Mouse (Mus musculus) left cerebral cortex, postnatal 10 days (tissue): ENCODE data around the gene Tbx21. TPM values are rescaled to one million over a fixed set of nuclear protein-coding genes. Genes with fewer than 3 reads are reported as not detected.

Experiments used
- DNase-seq, 2 experiments: peaks; one replicate each; pipeline ENCODE4 v3.0.0; 2021 to 2022; ENCODE audit warnings: low spot score in 2 of 2, mixed read lengths in 1 of 2; ENCODE audit errors: extremely low spot score in 1 of 2
- intact Hi-C: fragments of 180-260 bp; cut with DNase I; formaldehyde crosslinking; loops from one replicate; pipeline ENCODE4 v1.15.1; 2025
- microRNA-seq: library from miRNA; unstranded; fragments of <30 nt; microRNA quantifications from one replicate; pipeline ENCODE4 v1.2.0, GENCODE M21; 2022
- total RNA-seq, 2 experiments: library from RNA; stranded (reverse); gene quantifications; 2 replicates each; pipeline ENCODE4 v1.2.3; 2021

The Tbx21 gene
- total RNA-seq, 2 experiments from 2014 or later, result not detected

DNA sequence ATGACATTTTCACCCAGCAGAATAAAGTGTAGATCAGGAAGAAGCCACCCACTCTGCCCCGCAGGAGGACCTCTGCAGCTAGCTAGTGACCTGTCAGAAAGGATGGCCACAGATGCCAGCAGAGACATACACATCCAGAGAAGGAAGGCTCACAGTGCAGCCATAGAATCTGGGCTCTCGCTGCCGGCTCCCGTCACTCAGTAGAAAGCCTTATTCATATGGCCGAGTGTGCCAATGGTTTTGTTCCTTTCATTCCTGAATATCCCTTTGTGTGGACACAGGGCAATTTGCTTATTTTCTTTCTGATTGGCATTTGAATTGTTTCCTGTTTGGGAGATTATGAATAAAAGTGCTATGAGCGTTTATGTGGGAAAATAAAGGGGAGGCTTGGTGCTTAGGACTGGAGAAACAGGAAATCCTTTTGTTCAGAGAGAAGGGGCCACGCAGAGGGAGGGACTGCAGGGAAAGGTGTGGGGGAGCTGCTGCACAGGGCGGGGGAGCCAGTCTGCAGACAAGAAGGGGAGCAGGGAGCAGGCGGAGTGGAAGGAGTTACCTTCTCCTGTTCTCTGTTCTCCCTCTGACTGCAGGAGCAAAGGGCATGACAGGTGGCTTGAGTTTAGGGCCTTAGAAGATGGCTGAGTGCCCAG lies 51.7 kb downstream of the Tbx21 start:
- DNase-seq, result no peak

DNA sequence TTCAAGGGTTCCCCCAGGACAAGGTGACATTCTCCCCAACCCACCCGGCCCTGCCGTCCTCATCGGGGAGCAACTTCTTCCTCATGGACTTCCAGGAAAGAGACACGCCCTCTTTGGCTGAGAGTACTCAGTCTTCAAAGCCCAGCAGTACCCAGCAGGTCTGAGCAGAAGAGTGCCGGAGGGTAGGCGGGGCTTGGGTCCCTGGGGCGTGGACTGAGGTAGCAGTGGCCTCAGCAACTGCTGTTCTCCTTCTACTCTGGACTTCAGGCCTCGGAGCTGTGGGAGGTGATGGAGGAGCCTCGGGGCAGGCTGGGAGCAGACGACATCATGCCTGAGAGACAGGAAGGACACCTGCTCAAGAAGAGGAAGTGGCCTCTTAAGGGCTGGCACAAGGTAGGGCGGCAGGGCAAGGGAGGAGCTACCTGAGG lies 62.9 kb downstream of the Tbx21 start:
- no peak for DNase-seq
- intact Hi-C loops, result no loop called here

More for the DNA sequence above, 51.7 kb downstream of the Tbx21 start:
- intact Hi-C loops, result no loop called here

DNA sequence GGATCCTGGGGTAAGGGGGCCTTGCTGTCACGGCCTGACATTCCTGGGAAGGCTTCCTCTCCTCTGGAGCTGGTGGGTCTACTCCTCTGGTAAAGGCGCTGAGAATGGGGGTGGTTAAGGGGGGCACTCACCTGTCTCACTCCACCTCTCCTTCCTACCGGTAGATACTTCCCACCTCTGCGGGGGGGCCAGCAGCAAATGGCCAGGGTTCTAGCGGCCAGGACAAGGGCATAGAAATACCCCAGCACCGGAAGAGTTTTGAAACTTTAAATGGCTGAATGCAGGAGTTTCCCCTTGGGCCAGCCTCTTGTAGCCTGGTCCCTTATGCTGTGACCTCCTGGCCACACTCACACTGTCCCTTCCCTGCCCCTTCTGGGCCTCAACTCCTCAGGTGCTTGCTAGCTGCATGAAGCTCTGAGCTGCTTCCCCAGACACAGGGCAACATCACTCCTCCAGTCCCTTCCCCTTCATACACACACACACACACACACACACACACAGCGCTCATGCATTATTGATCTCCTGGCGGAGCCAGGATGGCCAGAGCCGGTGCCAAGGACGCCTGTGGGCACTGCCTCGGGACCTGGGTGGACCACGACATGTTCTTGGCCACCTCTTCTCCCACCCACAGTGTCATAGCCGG lies 64.1 kb downstream of the Tbx21 start:
- DNase-seq, result no peak
- intact Hi-C loops, result no loop called here

DNA sequence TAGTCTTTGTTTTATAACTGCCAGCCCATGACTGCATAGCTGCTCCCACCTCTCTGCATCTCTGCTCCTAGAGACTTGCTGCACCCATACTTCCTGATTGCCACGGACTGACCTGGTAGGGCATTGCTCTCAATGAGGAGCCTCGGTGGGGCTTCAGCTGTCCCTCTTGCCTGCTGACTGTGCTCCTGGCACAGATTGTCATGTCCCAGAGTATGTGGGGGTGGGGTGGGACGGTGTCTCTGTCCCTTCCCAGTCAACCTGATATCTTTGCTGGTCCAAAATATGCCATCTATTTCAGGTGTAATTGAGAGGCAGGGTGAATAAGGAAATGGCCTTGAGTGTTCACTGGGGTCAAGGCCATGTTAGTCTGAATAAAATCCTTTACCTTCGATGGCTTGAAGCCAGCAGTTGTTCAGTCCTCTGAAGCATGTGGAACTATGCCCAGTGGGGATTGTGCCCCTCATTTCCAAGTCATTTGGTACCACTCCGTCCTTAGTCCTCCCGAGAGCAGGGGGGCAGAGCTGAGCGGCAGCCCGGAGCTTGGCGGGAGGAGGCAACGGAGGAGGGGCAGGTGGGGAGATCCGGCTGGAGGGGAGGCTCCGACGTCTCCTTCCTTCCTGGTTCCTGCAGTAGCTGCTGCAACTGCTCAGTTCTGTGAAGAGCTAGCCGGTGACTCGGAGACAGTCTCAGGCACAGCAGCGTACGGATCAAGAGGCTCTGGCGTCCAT lies 64.8 kb downstream of the Tbx21 start, which contains the start of gene Osbpl7:
Osbpl7 (plus strand) TSS at position 413 of the 728 bp plus-strand sequence.
- peak; percentile 74 to 90 for DNase-seq
- intact Hi-C loops, result no loop called here

DNA sequence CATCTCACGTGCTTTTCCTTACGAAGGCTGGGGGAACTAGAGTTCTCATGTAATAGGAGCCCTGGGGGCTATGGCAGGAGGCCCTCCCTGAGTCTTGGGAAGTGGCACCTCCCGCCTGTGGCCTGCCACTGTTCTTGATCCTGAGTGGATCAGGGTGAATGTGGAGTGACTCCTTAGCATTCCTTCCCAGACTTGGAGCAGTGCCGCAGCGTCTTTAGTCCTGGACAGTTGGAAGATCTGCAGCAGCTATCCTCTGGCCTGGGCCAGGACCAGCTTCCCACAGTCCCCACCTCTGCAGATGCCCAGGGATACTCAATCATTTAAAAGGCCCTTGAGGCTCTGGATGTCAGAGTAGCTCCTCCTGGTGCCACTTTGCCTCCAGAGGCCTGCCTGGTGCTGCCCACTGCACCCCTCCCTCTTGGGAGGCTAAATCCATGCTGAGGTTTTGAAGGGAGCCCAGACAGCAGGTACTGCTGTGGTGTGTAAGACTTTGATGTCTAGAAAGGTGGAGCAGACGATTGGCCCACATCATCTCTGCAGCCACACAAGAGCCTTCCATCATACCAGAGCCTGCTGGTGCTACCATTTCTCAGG lies 65.5 kb downstream of the Tbx21 start:
- intact Hi-C loops, result no loop called here
- no peak for DNase-seq

DNA sequence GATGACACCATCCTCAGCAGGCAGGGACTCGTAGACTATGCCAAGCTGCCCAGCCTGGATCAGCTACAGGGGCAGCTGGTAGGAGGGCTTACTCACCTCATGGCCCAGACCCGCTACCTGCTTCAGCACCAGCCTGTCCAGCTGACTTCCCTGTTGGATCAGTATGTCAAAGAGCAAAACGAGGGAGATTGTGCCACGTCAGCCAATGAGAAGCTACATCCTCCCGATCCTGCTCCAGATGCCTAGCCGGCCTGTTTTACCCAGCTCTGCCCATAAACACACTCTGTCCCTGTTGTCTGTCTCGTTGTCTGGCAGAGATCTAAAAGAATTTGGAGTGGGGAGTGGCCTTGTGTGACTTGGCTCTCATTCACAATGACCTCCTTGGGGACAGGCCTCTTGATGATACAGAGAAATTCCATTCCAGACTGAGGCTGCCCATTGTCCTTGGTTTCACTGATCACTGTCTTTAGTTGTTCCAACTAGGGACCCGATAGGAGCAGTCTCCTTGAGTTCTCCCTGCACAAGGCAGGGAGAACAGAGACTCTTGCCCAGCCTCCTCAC lies 67.0 kb downstream of the Tbx21 start:
- intact Hi-C loops, result no loop called here
- DNase-seq, result no peak

Small RNA genes lying within 50 kb of the gene (microRNA-seq; reads per million reads assigned to microRNA genes)
- gene Mir7235, result 2.0 reads per million
- gene Mir8103, result not detected

Other genes with a start within 250 kb of the Tbx21 start
- gene Cdk5rap3, start 198.8 kb downstream of the Tbx21 start, total RNA-seq, result 10 to 100 TPM; 50.5 to 52.5 TPM
- gene Prr15l, start 187.2 kb downstream of the Tbx21 start, total RNA-seq, result not detected
- 10 to 100 TPM; 30.9 to 32.6 TPM for gene Pnpo, start 171.3 kb downstream of the Tbx21 start, total RNA-seq
- gene Sp2, start 132.4 kb downstream of the Tbx21 start, total RNA-seq, result 10 to 100 TPM in 1 of 2 experiments, 1 to 10 TPM in 1; 9.9 to 10.7 TPM
- 1 to 10 TPM; 2.3 to 3.1 TPM for gene Sp6, start 101.9 kb downstream of the Tbx21 start, total RNA-seq
- 1 to 10 TPM; 3.9 to 4.2 TPM for gene Scrn2, start 85.4 kb downstream of the Tbx21 start, total RNA-seq
- gene Lrrc46, start 73.9 kb downstream of the Tbx21 start, total RNA-seq, result under 1 TPM; 0.61 to 0.75 TPM
- gene Mrpl10, start 73.8 kb downstream of the Tbx21 start, total RNA-seq, result 10 to 100 TPM; 69.0 to 69.2 TPM
- gene Osbpl7, start 64.7 kb downstream of the Tbx21 start, total RNA-seq, result 10 to 100 TPM; 11.3 to 12.8 TPM
- 10 to 100 TPM; 52.4 to 53.7 TPM for gene Tbkbp1, start 36.2 kb upstream of the Tbx21 start, total RNA-seq
- gene Kpnb1, start 72.5 kb upstream of the Tbx21 start, total RNA-seq, result 100 to 1,000 TPM; 121 to 122 TPM
- 100 to 1,000 TPM; 145 to 150 TPM for gene Npepps, start 165.3 kb upstream of the Tbx21 start, total RNA-seq
- 10 to 100 TPM; 20.4 to 23.3 TPM for gene Mrpl45, start 200.4 kb upstream of the Tbx21 start, total RNA-seq
- gene Gpr179, start 236.7 kb upstream of the Tbx21 start, total RNA-seq, result under 1 TPM; 0.18 to 0.39 TPM
- gene Socs7, start 247.2 kb upstream of the Tbx21 start, total RNA-seq, result 10 to 100 TPM; 81.0 to 84.7 TPM